In the genomic region with DNA sequence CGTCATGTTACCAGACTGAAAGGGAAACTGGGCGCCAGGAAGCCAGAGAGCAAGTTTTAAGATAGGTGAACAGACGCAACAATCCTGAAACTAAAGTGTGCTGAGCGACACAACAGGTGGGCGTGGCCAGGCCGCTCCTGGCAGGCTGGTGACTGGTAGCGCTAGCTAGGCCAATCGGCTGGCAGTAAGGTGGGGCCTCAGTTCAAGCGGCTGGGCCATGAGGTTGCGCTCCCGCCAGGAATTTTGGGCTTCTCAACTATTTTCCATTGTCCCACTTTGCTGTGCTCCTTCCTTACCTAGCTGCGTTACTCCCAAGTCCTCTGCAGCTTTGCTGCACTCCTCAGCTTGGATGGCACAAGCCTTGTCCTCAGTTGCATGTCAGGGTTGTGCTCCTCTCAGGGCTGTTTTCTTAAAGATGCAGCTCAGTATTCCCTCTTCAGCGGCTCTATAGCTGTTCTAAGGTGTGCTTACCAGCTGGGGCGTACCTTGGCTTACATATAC, we compare ENCODE assay signal across 8 mouse cellular contexts. TPM values are rescaled to one million over a fixed set of nuclear protein-coding genes. Genes with fewer than 3 reads are reported as not detected.
DNase-seq lines count a peak whose midpoint lies in the region; ATAC-seq and TF ChIP-seq lines count a peak whose summit lies in the region.

Gene Cd46, minus strand, starts transcription at position 30 of the 501 bp plus-strand sequence.

- peak; percentile 85 to 95 for DNase-seq in adrenal gland, adult (ENCODE audit: inconsistent age in 2 of 2, low spot score in 1 of 2)
- DNase-seq in embryonic facial prominence, embryonic 10.5 days (ENCODE audit: low spot score), result peak; percentile 82
- DNase-seq in heart, adult 8-10 months (ENCODE audit: low spot score), result peak; percentile 45
- peak; percentile 91 for DNase-seq in kidney, adult 2 months
- DNase-seq in neural tube, embryonic 11.5 days (ENCODE audit: low spot score), result peak; percentile 77
- peak; percentile 73 for DNase-seq in thymus, adult 2 months

- no peak for TF ChIP-seq POLR2A in kidney, adult 2 months (IDR thresholded peaks at IDR 0.05; ENCODE audit: low read depth, low read length)
- TF ChIP-seq POLR2A in thymus, adult 2 months (IDR thresholded peaks at IDR 0.05; ENCODE audit: control insufficient read depth, extremely low read depth, insufficient read depth, low read length, poor library complexity), result no peak

- TF ChIP-seq CTCF in C2C12 (IDR thresholded peaks at IDR 0.05; ENCODE audit: control insufficient read depth, insufficient read depth, insufficient read length), result no peak
- TF ChIP-seq CTCF in kidney, adult 2 months (conservative IDR thresholded peaks at IDR 0.05; ENCODE audit: insufficient read depth, insufficient read length, low read depth, low read length), result no peak
- no peak for TF ChIP-seq CTCF in thymus, adult 2 months (IDR thresholded peaks at IDR 0.05; ENCODE audit: borderline replicate concordance, control insufficient read depth, extremely low read depth, insufficient read depth, low read length, poor library complexity)

- no peaks in the 10 kb centered on the region for H3K36me3 ChIP-seq in C2C12 (ENCODE audit: control insufficient read depth, insufficient read depth)
- peaks cover 10% of the 10 kb centered on the region; the same call in 1 of the 2 replicates for H3K36me3 ChIP-seq in embryonic facial prominence, embryonic 10.5 days (replicated peaks)
- 0 out of 2 replicates have a peak, but pooled peaks cover 2% of the 10 kb centered on the region for H3K36me3 ChIP-seq in kidney, adult 2 months (ENCODE audit: control insufficient read depth, insufficient read depth, low read length)
- H3K36me3 ChIP-seq in liver, embryonic 15.5 days (replicated peaks), result peaks cover 32% of the 10 kb centered on the region
- H3K36me3 ChIP-seq in neural tube, embryonic 11.5 days (ENCODE audit: control insufficient read depth, insufficient read depth, low read length), result no peaks in the 10 kb centered on the region
- H3K36me3 ChIP-seq in thymus, adult 2 months (ENCODE audit: control insufficient read depth, insufficient read depth, low read length), result no peaks in the 10 kb centered on the region

- H3K4me2 ChIP-seq in liver, embryonic 15.5 days, result peak within 1 kb of the TSS; percentile 85
- H3K4me2 ChIP-seq in neural tube, embryonic 11.5 days (ENCODE audit: low read depth), result peak within 1 kb of the TSS; percentile 55

- H3K4me1 ChIP-seq in embryonic facial prominence, embryonic 10.5 days, result peaks cover 10% of the 10 kb centered on the region
- H3K4me1 ChIP-seq in kidney, adult 2 months (ENCODE audit: control insufficient read depth, insufficient read depth, low read length), result peaks cover 2% of the 10 kb centered on the region; the same call in 1 of the 2 replicates
- H3K4me1 ChIP-seq in liver, embryonic 15.5 days (replicated peaks), result peaks cover 54% of the 10 kb centered on the region
- 0 out of 2 replicates have a peak, but pooled peaks cover 3% of the 10 kb centered on the region for H3K4me1 ChIP-seq in neural tube, embryonic 11.5 days (ENCODE audit: control insufficient read depth, insufficient read depth, low read length)
- peaks cover 6% of the 10 kb centered on the region; the same call in 1 of the 2 replicates for H3K4me1 ChIP-seq in thymus, adult 2 months (replicated peaks; ENCODE audit: control insufficient read depth, insufficient read depth, low read length)

- H3K79me2 ChIP-seq in C2C12 (ENCODE audit: control insufficient read depth, insufficient read depth), result no peaks in the 10 kb centered on the region

- WGBS in embryonic facial prominence, embryonic 10.5 days, result 2% methylated on average over 14 of the region's 14 CpGs
- WGBS in kidney, adult 2 months, result 5% methylated on average over 14 of the region's 14 CpGs
- WGBS in liver, embryonic 15.5 days (ENCODE audit: insufficient replicate concordance), result 1% methylated on average over 14 of the region's 14 CpGs
- WGBS in neural tube, embryonic 11.5 days, result 3% methylated on average over 14 of the region's 14 CpGs
- 5% methylated on average over 14 of the region's 14 CpGs for WGBS in thymus, adult 2 months

- peak within 1 kb of the TSS; percentile 64 for H3K9ac ChIP-seq in liver, embryonic 15.5 days
- H3K9ac ChIP-seq in neural tube, embryonic 11.5 days (ENCODE audit: low read length), result peak within 1 kb of the TSS; percentile 47

- H3ac ChIP-seq in C2C12 (ENCODE audit: control insufficient read depth, insufficient read length, low read depth), result no peak within 1 kb of the TSS

- H3K9me3 ChIP-seq in embryonic facial prominence, embryonic 10.5 days, result no peaks in the 10 kb centered on the region
- H3K9me3 ChIP-seq in liver, embryonic 15.5 days (replicated peaks), result no peaks in the 10 kb centered on the region
- H3K9me3 ChIP-seq in neural tube, embryonic 11.5 days (ENCODE audit: control insufficient read depth, low read length), result no peaks in the 10 kb centered on the region

- no peaks in the 10 kb centered on the region for H3K27me3 ChIP-seq in C2C12 (ENCODE audit: control insufficient read depth, insufficient read depth, insufficient read length)
- H3K27me3 ChIP-seq in embryonic facial prominence, embryonic 10.5 days (replicated peaks; ENCODE audit: low read depth, poor library complexity, severe bottlenecking), result no peaks in the 10 kb centered on the region
- H3K27me3 ChIP-seq in kidney, adult 2 months (replicated peaks; ENCODE audit: control insufficient read depth, insufficient read depth, low read length), result no peaks in the 10 kb centered on the region
- no peaks in the 10 kb centered on the region for H3K27me3 ChIP-seq in liver, embryonic 15.5 days
- no peaks in the 10 kb centered on the region for H3K27me3 ChIP-seq in neural tube, embryonic 11.5 days (ENCODE audit: control insufficient read depth, insufficient read depth, low read length)
- H3K27me3 ChIP-seq in thymus, adult 2 months (ENCODE audit: control insufficient read depth, insufficient read depth, low read length), result no peaks in the 10 kb centered on the region

- peak; percentile 97 for ATAC-seq in liver, embryonic 15.5 days (ENCODE audit: insufficient read depth)
- ATAC-seq in neural tube, embryonic 11.5 days (ENCODE audit: insufficient read depth, low FRiP score, low TSS enrichment), result peak; percentile 93

- no peaks in the 10 kb centered on the region for H3K79me3 ChIP-seq in C2C12 (ENCODE audit: low read depth)

- H3K4me3 ChIP-seq in C2C12 (ENCODE audit: insufficient read depth, poor library complexity, severe bottlenecking), result peak within 1 kb of the TSS; percentile 6
- H3K4me3 ChIP-seq in embryonic facial prominence, embryonic 10.5 days, result peak within 1 kb of the TSS; percentile 57
- H3K4me3 ChIP-seq in kidney, adult 2 months (ENCODE audit: insufficient read depth, low read depth, low read length), result peak within 1 kb of the TSS; percentile 54
- H3K4me3 ChIP-seq in liver, embryonic 15.5 days (replicated peaks), result peak within 1 kb of the TSS; percentile 62
- H3K4me3 ChIP-seq in neural tube, embryonic 11.5 days (ENCODE audit: low read depth, low read length), result peak within 1 kb of the TSS; percentile 35
- H3K4me3 ChIP-seq in thymus, adult 2 months (ENCODE audit: control insufficient read depth, insufficient read depth, low read length), result peak within 1 kb of the TSS; percentile 70

- peak within 1 kb of the TSS; percentile 78 for H3K27ac ChIP-seq in embryonic facial prominence, embryonic 10.5 days (replicated peaks)
- peak within 1 kb of the TSS; percentile 4; the same call in 1 of the 2 replicates for H3K27ac ChIP-seq in kidney, adult 2 months (ENCODE audit: insufficient read depth, low read depth, low read length)
- H3K27ac ChIP-seq in liver, embryonic 15.5 days (replicated peaks), result peak within 1 kb of the TSS; percentile 98
- H3K27ac ChIP-seq in neural tube, embryonic 11.5 days (ENCODE audit: low read depth, low read length), result no peak within 1 kb of the TSS
- peak within 1 kb of the TSS; percentile 69 for H3K27ac ChIP-seq in thymus, adult 2 months (ENCODE audit: control insufficient read depth, insufficient read depth, low read length)

TF ChIP-seq in C2C12, 6 proteins besides CTCF, POLR2A, EP300 and RAD21:
- TF ChIP-seq MAX (IDR thresholded peaks at IDR 0.05), result no peak
- no peak for TF ChIP-seq MYOG (IDR thresholded peaks at IDR 0.05; ENCODE audit: control insufficient read depth, extremely low read depth, insufficient read length)
- TF ChIP-seq MYOD1 (IDR thresholded peaks at IDR 0.05; ENCODE audit: control insufficient read depth, insufficient read length, low read depth), result no peak
- no peak for TF ChIP-seq USF1 (IDR thresholded peaks at IDR 0.05; ENCODE audit: low read depth)
- TF ChIP-seq FOSL1 (IDR thresholded peaks at IDR 0.05; ENCODE audit: insufficient read depth, low read length, poor library complexity, severe bottlenecking), result no peak
- TF ChIP-seq CEBPB (IDR thresholded peaks at IDR 0.05; ENCODE audit: low read depth), result no peak

RNA-seq across cellular contexts. Expression of gene Cd46, which starts in this region (rescaled TPM):
- 0.06 TPM for polyA plus RNA-seq in C2C12 (2012; fragmentation: generic; extraction: Trizol)
- polyA plus RNA-seq in embryonic facial prominence, embryonic 10.5 days (2016; fragmentation: Nextera tagmentation; extraction: Ambion mirVana), result 0.78 and 0.98 TPM in 2 replicates
- total RNA-seq in heart, adult 8-10 months (2022), result 1 to 10 TPM in 3 of 4 experiments, under 1 TPM in 1; 0.46 to 1.3 (median 1.0) TPM
- polyA plus RNA-seq in kidney, adult 2 months (2012; rRNA removed), result 0.70 and 0.76 TPM in 2 replicates
- 0.93 and 1.0 TPM in 2 replicates for polyA plus RNA-seq in liver, embryonic 15.5 days (2015; fragmentation: Nextera tagmentation; extraction: Ambion mirVana)
- 0.50 and 0.64 TPM in 2 replicates for polyA plus RNA-seq in neural tube, embryonic 11.5 days (2014; fragmentation: Nextera tagmentation; extraction: Ambion mirVana)
- polyA plus RNA-seq in thymus, adult 2 months (2012; rRNA removed), result 1.6 and 2.0 TPM in 2 replicates

Comparison
In these comparisons a context has a peak if more than half of its experiments do, and no peak if none do; other contexts are left out.
1. Peak in DNase-seq, H3K4me3 ChIP-seq and H3K27ac ChIP-seq in embryonic facial prominence, embryonic 10.5 days; RNA of the gene not detected or under 1 TPM.
2. Peak in DNase-seq, H3K4me3 ChIP-seq and H3K27ac ChIP-seq in kidney, adult 2 months; RNA of the gene not detected or under 1 TPM.
3. Peak in DNase-seq, ATAC-seq, H3K4me3 ChIP-seq, H3K9ac ChIP-seq and H3K4me2 ChIP-seq in neural tube, embryonic 11.5 days; RNA of the gene not detected or under 1 TPM.
4. H3K4me3 ChIP-seq: peak in every context shown above with its lines; median percentile 70 in thymus, adult 2 months; 62 in liver, embryonic 15.5 days; 57 in embryonic facial prominence, embryonic 10.5 days; 54 in kidney, adult 2 months; 35 in neural tube, embryonic 11.5 days; 6 in C2C12.